Mouse (Mus musculus) kidney, embryonic 15.5 days (tissue): ENCODE results near the gene Srp72. TPM values are rescaled to one million over a fixed set of nuclear protein-coding genes. Genes with fewer than 3 reads are reported as not detected.

ENCODE experiments used
- ATAC-seq: fragments of 200-750 bp; cut with Nextera tagmentation; replicated peaks from 2 replicates; pipeline ENCODE4 v1.8.0; 2017; ENCODE audit warnings: moderate TSS enrichment; ENCODE audit not compliant: low FRiP score
- H3K27ac ChIP-seq: fragments of 300-500 bp; sonication (generic); 2 replicates; pipeline ENCODE4 v1.5.1; 2015; ENCODE audit warnings: mild to moderate bottlenecking, inconsistent platforms
- H3K27me3 ChIP-seq: fragments of 300-500 bp; sonication (generic); 2 replicates; pipeline ENCODE4 v1.6.1; 2015; ENCODE audit warnings: inconsistent platforms
- H3K36me3 ChIP-seq: fragments of 300-500 bp; sonication (generic); 2 replicates; pipeline ENCODE4 v1.6.1; 2015; ENCODE audit warnings: inconsistent platforms
- H3K4me1 ChIP-seq: fragments of 300-500 bp; sonication (generic); 2 replicates; pipeline ENCODE4 v1.6.1; 2015; ENCODE audit warnings: inconsistent platforms
- H3K4me2 ChIP-seq: fragments of 300-500 bp; sonication (generic); 2 replicates; pipeline ENCODE4 v1.6.1; 2015; ENCODE audit warnings: moderate library complexity, mild to moderate bottlenecking, inconsistent platforms
- H3K4me3 ChIP-seq: fragments of 300-500 bp; sonication (generic); replicated peaks from 2 replicates; pipeline ENCODE4 v1.5.1; 2015; ENCODE audit warnings: mild to moderate bottlenecking, inconsistent platforms
- H3K9ac ChIP-seq: fragments of 300-500 bp; sonication (generic); 2 replicates; pipeline ENCODE4 v1.6.1; 2015; ENCODE audit warnings: mild to moderate bottlenecking, inconsistent platforms
- H3K9me3 ChIP-seq: fragments of 300-500 bp; sonication (generic); replicated peaks from 2 replicates; pipeline ENCODE4 v1.6.1; 2016; ENCODE audit warnings: inconsistent platforms
- WGBS: fragments of 180-500 bp; shearing (Covaris S2); methylation state at CpG from one replicate; pipeline ENCODE4 v1.1.7; 2015; ENCODE audit warnings: mixed read lengths; 5-methylcytosine and 5-hydroxymethylcytosine counted together
- polyA plus RNA-seq: library from polyadenylated mRNA; unstranded; fragments of >200 nt; fragmentation: Nextera tagmentation; extraction: Ambion mirVana; gene quantifications from 2 replicates; pipeline ENCODE4 v1.2.1, GENCODE M21; 2015

Srp72 gene
- 95.2 and 98.1 TPM in 2 replicates for polyA plus RNA-seq

DNA sequence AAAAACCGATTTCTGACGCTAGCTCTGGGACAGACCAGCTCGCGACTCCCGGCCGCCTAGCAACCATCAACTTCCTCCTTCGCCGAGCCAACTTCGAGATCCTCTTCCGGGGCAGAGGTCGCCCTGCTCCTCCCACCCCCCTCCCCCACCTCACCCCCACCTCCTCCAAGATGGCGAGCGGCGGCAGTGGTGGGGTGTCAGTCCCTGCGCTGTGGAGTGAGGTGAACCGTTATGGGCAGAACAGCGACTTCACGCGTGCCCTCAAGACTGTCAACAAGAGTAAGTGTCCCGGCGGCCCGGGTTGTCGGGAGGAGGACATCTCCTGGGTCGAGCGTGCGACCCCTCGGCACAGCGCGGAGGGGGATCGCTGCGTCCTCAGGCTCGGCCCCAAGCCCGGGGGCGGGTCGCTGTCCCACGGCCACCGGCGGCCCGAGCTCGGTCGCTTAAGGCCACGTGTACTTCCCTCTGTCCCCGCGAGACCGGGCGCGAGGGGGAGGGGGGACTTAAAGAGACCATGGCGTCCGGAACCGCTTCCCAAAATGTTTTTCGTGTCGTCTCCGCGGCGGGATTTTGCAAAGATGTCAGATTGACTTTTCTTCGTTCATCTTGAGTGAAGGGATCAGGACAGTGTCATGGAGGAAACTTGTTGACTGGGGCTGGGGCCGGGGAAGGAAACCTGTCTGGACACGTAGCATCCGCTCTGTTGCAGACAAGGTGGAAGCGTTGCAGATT lies at the start of gene Srp72:
TSS of gene Srp72 (plus strand) at position 130 of the 732 bp plus-strand sequence.
- H3K27me3 ChIP-seq = no peaks in the 10 kb centered on the region
- peak; percentile 93 for ATAC-seq
- H3K4me1 ChIP-seq = peaks cover 13% of the 10 kb centered on the region
- H3K27ac ChIP-seq = peak within 1 kb of the TSS; percentile 92
- WGBS = under 1% methylated on average over 60 of the region's 60 CpGs
- H3K9me3 ChIP-seq = no peaks in the 10 kb centered on the region
- H3K4me3 ChIP-seq = peak within 1 kb of the TSS; percentile 99
- peak within 1 kb of the TSS; percentile 68 for H3K4me2 ChIP-seq
- peak within 1 kb of the TSS; percentile 88 for H3K9ac ChIP-seq
- peaks cover 46% of the 10 kb centered on the region for H3K36me3 ChIP-seq

DNA sequence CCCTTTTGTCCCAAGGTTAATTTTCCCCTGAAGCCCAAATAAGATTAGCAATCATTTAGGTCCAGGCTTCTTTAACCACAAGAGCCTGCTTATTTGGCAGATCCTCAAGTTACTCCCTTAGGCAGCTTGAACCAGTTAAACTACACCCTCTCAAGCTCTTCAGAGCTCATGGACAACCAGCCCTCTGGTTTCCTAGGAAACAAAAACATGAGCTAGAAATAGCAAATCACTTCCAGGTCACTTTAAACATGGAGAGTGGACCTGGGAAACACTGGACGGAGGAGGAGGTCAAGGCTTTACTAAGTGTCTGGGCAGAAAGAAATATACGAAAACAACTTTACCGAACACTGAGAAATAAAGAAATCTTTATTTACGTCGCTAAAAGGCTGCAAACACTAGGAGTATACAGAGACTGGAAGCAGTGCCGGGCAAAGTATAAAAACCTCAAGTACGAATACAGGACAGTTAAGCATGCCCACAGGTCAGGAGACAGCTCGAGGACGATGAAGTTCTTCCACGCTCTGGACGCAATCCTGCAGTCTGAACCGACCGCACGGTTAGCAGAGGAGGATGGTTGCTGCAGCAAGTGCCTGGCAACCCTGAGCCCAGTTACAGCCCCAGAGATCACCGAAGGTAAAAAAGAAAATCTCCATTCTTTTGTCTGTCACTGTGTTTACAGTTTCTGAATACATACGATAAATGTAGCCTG lies 46.2 kb upstream of the Srp72 start:
- Histone ChIP-seq H3K9me3 (peaks cover 11% of the 10 kb centered on the region), H3K9ac (no peak overlapping the region), H3K4me2 (peak overlapping the region; percentile 28), H3K36me3 (peaks cover 35% of the 10 kb centered on the region), H3K4me3 (peak overlapping the region; percentile 11; the same call in 1 of the 2 replicates), H3K4me1 (peaks cover 16% of the 10 kb centered on the region), H3K27me3 (no peaks in the 10 kb centered on the region), H3K27ac (peak overlapping the region; percentile 82)
- ATAC-seq = peak; percentile 59; the same call in 1 of the 2 replicates
- 64% methylated on average over 16 of the region's 16 CpGs for WGBS

DNA sequence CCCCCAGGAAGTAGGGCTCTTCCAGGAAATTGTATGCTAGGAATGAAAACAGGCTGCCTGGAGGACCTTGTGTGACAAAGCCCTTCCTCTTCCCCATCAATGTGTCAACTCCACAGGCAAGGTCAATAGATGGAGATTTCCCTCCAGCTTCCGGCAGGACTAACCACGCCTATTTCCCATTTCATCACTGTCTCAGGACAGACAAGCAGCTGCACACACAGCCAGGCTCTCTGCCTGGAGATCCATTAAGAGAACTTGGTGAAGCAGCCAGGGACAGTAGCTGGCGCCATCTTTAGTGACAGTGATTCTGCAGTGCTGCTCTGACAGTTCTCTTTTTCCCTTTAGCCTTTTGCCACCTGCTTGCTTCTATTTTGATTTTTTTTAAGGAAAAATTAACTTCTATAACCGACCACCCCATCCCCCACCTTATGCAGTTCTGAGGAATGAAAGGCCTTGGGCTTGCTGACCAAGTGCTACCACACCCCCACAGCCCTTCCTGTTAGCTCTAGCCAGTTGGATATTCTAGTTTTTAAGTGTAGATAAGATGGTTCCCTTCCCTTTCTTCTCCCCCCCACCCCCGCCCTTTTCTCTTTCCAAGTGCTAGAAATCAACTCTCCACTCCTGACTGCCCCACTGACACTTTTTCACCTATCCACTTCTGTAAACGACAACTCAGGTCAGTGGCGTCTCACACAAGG lies 45.2 kb upstream of the Srp72 start:
- no peak overlapping the region for H3K9ac ChIP-seq
- H3K36me3 ChIP-seq = peaks cover 33% of the 10 kb centered on the region
- H3K4me3 ChIP-seq = no peak overlapping the region
- 57% methylated on average over 7 of the region's 7 CpGs for WGBS
- peaks cover 11% of the 10 kb centered on the region for H3K9me3 ChIP-seq
- peak; percentile 82 for ATAC-seq
- peaks cover 16% of the 10 kb centered on the region for H3K4me1 ChIP-seq
- 0 out of 2 replicates have a peak overlapping the region, but pooled peaks have one; percentile 25 for H3K4me2 ChIP-seq
- H3K27ac ChIP-seq = peak overlapping the region; percentile 82
- no peaks in the 10 kb centered on the region for H3K27me3 ChIP-seq

DNA sequence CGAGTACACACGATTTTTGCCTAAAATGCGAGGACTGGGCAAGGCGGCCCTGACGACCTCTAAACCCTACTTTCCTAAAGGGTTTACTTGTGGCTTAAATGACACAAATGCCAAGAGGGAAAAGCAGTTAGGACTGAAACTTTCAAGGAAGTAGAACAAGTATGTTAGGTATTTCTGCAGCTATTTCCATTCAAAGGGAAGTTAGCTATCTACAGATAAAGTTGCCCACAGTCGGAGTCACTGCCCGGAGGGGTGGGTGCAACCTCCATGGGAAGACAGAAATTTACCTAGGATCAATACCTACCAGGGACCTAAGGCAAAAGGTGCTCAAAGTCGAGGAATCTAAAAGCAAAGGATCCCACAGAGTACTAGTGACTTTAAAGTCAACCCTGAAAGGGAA lies 34.8 kb upstream of the Srp72 start:
- ATAC-seq = no peak
- Histone ChIP-seq H3K9ac (no peak overlapping the region), H3K4me2 (no peak overlapping the region), H3K4me1 (peaks cover under 1% of the 10 kb centered on the region; the same call in 1 of the 2 replicates), H3K27ac (no peak overlapping the region), H3K9me3 (no peaks in the 10 kb centered on the region), H3K4me3 (no peak overlapping the region), H3K27me3 (no peaks in the 10 kb centered on the region), H3K36me3 (peaks cover 27% of the 10 kb centered on the region)
- WGBS = 96% methylated on average over 8 of the region's 8 CpGs

DNA sequence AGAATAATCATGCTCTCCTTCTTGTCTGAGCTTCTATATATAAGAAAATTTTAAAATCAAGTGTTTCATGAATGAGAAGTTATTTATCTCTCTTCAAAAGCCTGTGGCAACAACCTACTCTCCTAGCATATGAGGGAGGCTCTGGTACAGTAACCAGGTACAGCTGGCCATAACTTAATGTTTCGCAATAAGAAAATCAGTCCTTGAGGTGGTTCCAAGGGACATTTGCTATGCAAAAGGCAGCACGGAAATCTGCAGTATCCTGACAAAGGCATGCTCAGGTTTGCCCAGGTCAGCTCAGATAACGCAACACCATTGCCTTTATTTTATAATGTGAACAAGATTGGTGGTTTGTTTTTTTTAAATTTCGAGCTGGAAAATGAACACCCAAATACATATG lies 32.5 kb upstream of the Srp72 start:
- ATAC-seq = no peak
- Histone ChIP-seq H3K36me3 (peaks cover 32% of the 10 kb centered on the region), H3K27me3 (no peaks in the 10 kb centered on the region), H3K4me3 (no peak overlapping the region), H3K4me1 (peaks cover 11% of the 10 kb centered on the region), H3K27ac (0 out of 2 replicates have a peak overlapping the region, but pooled peaks have one; percentile 1), H3K9me3 (no peaks in the 10 kb centered on the region), H3K9ac (no peak overlapping the region), H3K4me2 (no peak overlapping the region)
- WGBS = 81% methylated on average over 4 of the region's 4 CpGs

DNA sequence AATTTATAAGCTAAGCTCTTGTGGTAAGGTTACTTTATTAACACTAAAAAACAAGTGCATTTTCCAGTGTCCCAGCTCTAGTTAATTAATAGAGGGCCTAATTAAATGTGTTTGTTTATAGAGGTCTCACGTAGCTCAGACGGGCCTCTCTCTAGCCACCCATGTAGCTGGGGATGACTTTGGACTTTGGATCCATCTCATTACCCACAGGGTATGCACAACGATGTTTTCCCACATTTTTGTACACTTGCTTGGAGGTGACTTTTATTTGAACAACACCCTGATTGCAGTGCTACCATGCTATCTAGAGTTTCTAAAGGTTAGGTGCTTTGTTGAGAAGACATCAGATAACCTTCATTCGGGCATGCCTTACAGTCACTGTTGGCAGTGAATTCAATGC lies 32.0 kb upstream of the Srp72 start:
- ATAC-seq = peak; percentile 73
- 0 out of 2 replicates have a peak overlapping the region, but pooled peaks have one; percentile 5 for H3K27ac ChIP-seq
- H3K9me3 ChIP-seq = no peaks in the 10 kb centered on the region
- H3K9ac ChIP-seq = no peak overlapping the region
- no peaks in the 10 kb centered on the region for H3K27me3 ChIP-seq
- H3K4me1 ChIP-seq = peaks cover 15% of the 10 kb centered on the region
- H3K4me2 ChIP-seq = no peak overlapping the region
- 62% methylated on average over 4 of the region's 4 CpGs for WGBS
- H3K36me3 ChIP-seq = peaks cover 35% of the 10 kb centered on the region
- no peak overlapping the region for H3K4me3 ChIP-seq

DNA sequence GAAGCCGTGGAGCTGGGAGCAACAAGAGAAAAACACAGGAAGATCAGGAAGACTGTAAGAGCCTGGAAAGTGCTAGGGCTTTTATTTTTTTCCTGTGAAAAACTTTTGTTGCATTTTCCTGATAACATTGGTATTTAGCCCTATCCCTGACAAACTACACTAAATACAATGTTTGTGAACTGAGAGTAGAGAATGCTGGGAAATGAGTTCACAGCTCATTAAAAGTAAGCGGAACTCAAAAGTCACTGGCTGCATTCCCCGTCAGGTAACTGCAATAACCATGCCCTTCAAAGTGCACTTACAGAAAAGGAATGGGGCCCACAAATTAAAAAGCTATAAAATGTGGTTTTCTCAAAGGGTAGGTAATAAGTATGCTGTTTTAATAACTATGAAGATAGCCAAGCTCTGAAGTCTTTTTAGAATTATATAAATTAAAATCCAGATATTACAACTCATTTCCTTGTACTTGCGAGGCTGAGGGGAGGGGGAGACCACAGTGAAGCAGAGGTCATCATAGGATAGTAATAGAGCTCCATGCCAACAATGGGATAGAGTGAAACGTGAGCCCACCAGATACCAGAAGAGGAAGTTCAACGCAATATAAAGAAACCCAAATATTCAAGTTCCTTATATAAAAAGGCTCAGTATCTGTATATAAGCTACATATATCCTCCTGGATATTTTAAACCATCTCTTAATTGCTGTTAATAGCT lies 29.4 kb upstream of the Srp72 start:
- H3K4me3 ChIP-seq = no peak overlapping the region

DNA sequence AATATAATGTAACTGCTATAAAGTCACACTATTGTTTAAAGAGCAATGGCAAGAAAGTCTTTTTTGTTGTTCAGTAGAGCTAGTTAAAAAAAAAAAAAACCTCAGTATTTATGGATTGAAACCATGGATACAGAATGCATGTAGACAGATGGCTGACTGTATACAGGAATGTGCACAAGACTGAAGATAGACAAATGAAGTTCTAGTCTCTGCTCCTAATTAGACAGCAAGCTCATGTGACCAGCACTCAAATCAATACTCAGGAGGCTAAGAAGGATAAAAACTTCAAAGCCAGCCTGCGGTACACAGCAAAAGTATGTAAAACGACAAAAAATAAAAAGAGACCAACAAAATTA lies 28.8 kb upstream of the Srp72 start:
- WGBS = 84% methylated on average over 2 of the region's 2 CpGs
- peaks cover 32% of the 10 kb centered on the region for H3K4me1 ChIP-seq
- no peaks in the 10 kb centered on the region for H3K9me3 ChIP-seq
- no peak overlapping the region for H3K4me3 ChIP-seq
- ATAC-seq = no peak
- H3K36me3 ChIP-seq = peaks cover 33% of the 10 kb centered on the region
- H3K4me2 ChIP-seq = no peak overlapping the region
- H3K27me3 ChIP-seq = no peaks in the 10 kb centered on the region
- H3K9ac ChIP-seq = no peak overlapping the region
- no peak overlapping the region for H3K27ac ChIP-seq

More for the DNA sequence above, 29.4 kb upstream of the Srp72 start:
- Histone ChIP-seq H3K36me3 (peaks cover 38% of the 10 kb centered on the region), H3K9me3 (no peaks in the 10 kb centered on the region), H3K4me2 (no peak overlapping the region), H3K27ac (no peak overlapping the region), H3K9ac (no peak overlapping the region), H3K27me3 (no peaks in the 10 kb centered on the region), H3K4me1 (peaks cover 31% of the 10 kb centered on the region)
- 50% methylated on average over 6 of the region's 6 CpGs for WGBS
- ATAC-seq = no peak

DNA sequence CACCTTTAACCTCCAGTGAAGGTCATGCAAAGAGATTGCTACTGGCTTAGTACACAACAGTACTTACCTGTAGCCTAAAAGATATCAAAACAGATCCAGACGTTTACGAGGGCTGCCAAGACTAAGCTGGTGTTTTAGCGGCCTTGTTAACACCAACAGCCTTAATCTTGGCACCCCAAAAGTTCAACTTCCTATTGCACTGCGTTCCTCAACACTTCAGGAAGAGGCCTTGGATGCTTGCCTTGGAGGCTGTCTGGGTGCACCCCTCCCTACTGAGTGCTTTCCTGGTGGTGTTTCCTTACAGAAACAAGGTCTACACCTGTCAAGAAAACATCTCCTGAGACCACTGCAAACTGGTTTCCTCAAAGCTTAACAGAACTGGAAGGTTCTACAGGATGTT lies 27.3 kb upstream of the Srp72 start:
- H3K36me3 ChIP-seq = peaks cover 29% of the 10 kb centered on the region; the same call in 1 of the 2 replicates
- H3K4me1 ChIP-seq = peaks cover 32% of the 10 kb centered on the region
- H3K9ac ChIP-seq = no peak overlapping the region
- H3K4me2 ChIP-seq = no peak overlapping the region
- no peak overlapping the region for H3K4me3 ChIP-seq
- no peaks in the 10 kb centered on the region for H3K27me3 ChIP-seq
- ATAC-seq = no peak
- no peaks in the 10 kb centered on the region for H3K9me3 ChIP-seq
- no peak overlapping the region for H3K27ac ChIP-seq
- WGBS = 75% methylated on average over 4 of the region's 4 CpGs

DNA sequence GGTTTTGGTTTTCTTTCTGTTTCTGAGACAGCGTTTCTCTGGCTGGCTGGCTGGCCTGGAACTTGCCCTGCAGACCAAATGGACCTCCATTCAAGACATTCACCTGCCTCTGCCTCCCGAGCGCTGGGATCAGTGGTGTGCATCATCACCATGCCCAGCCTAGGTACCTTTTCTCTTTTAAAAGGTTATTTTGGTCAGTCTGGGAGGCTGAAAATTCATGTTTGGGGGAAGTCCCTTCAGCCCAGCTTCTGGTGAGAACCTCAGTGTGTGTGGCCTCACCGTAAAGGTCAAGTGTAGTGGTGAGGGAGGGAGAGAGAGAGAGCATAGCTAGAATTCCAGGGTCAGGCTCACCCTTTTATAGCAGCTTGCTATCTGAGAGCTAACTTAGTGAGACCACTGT lies 26.7 kb upstream of the Srp72 start:
- Histone ChIP-seq H3K9ac (no peak overlapping the region), H3K27ac (no peak overlapping the region)
- WGBS = 89% methylated on average over 4 of the region's 4 CpGs

DNA sequence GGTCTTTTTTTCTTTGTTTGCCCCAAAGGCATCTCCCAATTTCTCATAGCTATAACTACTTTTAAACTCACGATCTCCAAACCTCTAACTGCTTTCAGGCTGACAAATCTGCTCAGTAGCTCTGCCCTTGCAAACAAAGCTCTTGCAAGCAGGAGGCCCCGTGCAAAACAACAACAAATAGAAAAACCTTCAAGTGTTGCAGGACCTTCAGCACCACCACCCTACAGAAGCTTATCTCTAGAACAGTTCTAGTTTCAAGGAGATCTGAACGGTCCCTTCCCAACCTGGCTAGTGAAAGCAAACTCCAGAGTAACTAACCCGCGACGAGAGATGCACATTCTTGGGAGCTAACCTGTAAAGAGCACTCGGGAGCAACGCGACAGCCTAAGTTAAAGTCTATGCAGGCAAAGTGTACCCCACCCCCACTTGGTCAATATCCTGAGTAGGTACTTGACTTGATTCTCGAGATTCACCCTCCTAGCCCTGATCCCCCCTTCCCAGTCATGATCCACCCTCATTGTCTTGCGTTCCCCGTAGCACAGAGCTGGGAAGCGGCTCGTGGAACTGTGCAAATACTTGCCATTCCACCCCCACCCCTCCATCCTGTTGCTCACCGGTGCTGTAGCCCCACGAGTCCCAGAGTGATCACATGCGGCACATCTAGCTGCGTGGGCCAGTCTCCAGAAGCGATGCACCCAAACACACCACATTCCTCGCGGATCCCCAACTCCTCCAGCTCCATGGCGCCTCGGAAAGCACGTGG lies 24.0 kb upstream of the Srp72 start:
- WGBS = under 1% methylated on average over 24 of the region's 24 CpGs
- no peak; the same call in none of the 2 replicates for ATAC-seq
- Histone ChIP-seq H3K4me2 (peak overlapping the region; percentile 76), H3K27me3 (no peaks in the 10 kb centered on the region), H3K9me3 (no peaks in the 10 kb centered on the region), H3K4me3 (peak overlapping the region; percentile 66), H3K36me3 (peaks cover 31% of the 10 kb centered on the region; the same call in 1 of the 2 replicates), H3K4me1 (peaks cover 40% of the 10 kb centered on the region), H3K9ac (peak overlapping the region; percentile 72), H3K27ac (peak overlapping the region; percentile 94)

More for the DNA sequence above, 26.7 kb upstream of the Srp72 start:
- Histone ChIP-seq H3K9me3 (no peaks in the 10 kb centered on the region), H3K4me3 (no peak overlapping the region), H3K36me3 (peaks cover 29% of the 10 kb centered on the region; the same call in 1 of the 2 replicates), H3K27me3 (no peaks in the 10 kb centered on the region), H3K4me2 (no peak overlapping the region), H3K4me1 (peaks cover 33% of the 10 kb centered on the region)
- no peak for ATAC-seq
